Mouse (Mus musculus) kidney, adult 11 months (tissue): Measurements from ENCODE around the gene Gorasp2.

Experiments used
- DNase-seq: peaks from one replicate; pipeline ENCODE4 v3.0.0; 2022

Gene Gorasp2

DNA sequence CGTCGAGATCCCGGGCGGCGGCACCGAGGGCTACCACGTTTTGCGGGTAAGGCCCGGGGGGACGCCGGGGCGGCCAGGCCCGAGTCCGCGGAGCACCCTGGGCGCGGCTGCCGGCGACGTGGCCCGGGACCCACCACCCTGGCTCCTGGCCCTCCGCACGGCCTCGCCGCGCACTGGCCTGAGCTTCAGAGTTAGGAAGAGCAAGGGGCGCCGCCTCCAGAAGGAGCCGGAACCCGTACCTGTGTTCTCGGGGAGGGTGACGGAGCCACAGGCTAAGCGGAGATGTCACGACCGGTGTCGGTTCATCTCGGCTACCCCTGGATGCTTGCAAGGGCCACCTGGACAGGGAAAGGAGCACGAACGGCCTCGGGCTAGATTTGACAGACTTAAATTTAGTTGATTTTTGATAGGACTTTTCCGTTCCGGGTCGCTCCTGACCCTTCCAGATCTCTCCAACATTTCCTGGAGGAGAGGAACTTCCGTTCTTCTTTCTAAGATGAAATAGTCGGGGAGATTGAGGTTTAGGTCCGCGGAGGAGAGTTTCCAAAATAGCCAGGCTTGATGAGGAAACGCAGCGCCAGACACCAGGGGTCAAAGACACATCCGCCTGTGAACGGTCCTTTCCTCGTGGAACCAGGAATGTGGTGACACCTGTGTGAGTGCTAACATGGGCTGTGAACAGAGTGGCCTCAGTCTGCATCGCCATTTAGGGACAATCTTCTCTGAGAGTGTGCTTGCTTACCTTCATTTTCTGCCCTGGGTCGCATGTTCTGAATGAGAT is 529 bp downstream of the Gorasp2 start, which contains the start of gene Gm26558:
TSS of gene Gm26558 (minus strand) at position 394 of the 781 bp plus-strand sequence.
- DNase-seq: no peak

DNA sequence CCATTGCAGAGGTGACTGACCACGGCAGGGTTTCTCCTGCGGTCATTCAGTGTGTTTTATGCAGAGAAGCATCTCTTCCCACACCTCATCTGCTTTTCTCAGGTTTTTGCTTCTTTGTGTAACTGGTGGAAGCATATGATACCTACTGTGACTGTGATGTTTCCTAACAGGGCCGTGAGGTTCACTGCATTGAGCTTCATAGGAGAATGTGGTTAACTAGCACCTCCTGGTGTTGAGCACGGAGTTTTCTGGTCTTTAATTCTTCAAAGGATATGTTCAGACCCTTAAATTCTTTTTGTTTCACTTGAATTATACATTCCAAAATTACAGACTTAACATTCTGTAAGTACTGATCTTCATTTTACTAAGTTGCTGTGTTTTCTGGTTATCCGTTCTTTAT is 2.4 kb downstream of the Gorasp2 start:
- DNase-seq: no peak

DNA sequence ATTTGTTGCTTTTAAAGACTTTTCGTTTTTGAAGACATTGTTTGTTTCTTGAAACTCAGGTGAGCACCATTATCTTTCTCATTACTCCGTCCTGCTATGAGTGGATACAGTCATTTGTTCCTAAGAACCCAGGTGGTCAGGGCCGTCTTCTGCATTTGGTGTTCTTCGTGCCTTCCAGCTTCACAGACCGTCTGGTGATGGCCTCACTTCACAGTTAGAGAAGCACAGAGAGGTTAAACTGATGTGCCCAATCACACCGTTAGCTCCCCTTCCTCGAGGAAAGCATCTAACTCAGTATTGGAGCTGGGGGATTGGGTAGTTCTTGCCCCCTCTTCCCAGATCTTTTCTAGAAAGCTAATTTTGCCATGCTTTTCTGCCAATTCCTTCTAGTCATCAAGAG is 5.6 kb downstream of the Gorasp2 start:
- no peak for DNase-seq

- no peak for DNase-seq
These were observed 7.9 kb downstream of the Gorasp2 start for GRCm38 (mm10) chr2:70669241-70669640.

DNA sequence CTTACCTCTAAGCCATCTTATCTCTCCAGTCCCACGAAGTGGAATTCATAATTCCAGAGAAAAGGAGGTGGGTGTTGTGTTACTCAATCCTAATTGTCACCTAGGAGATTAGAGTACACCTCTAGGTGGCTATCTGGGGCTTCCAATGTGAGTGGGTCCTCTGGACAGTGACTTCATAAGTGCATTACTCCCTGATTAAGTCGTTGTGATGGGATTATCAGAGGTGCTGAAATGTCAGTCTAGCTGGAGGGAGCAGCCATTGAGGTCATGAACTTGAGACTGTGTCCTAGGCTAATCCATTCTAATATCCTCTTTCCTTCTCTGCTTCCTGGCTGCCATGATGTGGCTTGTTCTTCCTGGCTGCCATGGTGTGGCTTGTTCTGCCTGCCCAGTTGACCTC is 8.5 kb downstream of the Gorasp2 start:
- no peak for DNase-seq

- no peak for DNase-seq
These were observed 11.1 kb downstream of the Gorasp2 start for GRCm38 (mm10) chr2:70672476-70672875.

- no peak for DNase-seq
These were observed 12.2 kb downstream of the Gorasp2 start for GRCm38 (mm10) chr2:70673445-70674126.

GRCm38 (mm10) chr2:70682324-70682723 is 20.9 kb downstream of the Gorasp2 start:
- DNase-seq: no peak

DNA sequence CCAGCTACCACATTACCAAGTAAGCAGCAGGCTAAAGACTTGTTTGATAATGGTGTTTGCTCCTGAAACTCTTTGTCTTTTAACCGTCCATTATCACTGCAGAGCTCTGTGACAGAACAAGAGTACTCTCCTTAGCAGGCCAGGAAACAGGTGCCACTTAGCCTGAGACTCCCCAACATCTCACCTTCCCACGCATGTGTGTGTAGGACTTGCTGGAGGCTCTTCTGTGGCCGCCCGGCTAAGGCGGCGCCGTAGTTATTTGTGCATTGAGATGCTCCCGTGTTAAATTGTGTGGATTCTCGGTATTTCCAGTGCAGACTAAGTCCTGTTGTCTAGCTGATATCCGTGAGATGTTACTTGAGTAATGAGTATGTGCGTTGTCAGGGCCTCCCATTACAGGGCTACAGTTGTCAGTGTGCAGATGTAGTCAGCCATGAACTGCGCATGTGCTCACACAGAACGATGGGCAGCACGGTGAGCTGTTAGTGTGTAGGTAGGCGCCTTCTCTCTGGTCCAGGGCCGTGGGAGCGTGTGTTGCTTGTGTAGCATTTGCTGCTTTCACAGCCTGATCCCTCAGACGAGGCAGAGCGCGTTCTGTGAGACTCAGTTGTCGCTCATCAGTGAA is 27.2 kb downstream of the Gorasp2 start:
- no peak for DNase-seq

DNA sequence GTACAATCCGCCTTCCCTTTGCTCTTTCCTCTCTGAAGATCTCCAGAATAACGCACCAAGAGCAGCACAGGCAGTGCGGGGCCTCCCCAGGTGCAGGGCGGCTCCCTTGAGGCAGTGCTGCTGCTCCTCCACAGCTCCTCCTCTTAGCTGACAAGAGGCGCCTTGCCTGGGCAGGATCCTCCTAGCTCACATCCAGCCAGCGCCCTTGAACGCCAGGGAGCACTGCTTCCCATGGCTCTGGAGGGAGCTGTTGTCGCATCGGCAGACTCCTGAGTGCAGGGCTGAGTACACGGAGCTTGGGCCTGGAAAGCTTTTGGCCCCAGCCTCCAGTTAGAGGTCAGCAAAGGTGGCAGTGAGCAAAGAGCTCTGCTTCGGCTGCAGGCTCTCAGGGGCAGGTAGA is 28.8 kb downstream of the Gorasp2 start:
- DNase-seq: no peak

GRCm38 (mm10) chr2:70695712-70696111 is 34.3 kb downstream of the Gorasp2 start:
- DNase-seq: no peak

- no peak for DNase-seq
These were observed 39.5 kb downstream of the Gorasp2 start for GRCm38 (mm10) chr2:70700851-70701250.

GRCm38 (mm10) chr2:70701571-70701970 is 40.2 kb downstream of the Gorasp2 start:
- DNase-seq: no peak

DNA sequence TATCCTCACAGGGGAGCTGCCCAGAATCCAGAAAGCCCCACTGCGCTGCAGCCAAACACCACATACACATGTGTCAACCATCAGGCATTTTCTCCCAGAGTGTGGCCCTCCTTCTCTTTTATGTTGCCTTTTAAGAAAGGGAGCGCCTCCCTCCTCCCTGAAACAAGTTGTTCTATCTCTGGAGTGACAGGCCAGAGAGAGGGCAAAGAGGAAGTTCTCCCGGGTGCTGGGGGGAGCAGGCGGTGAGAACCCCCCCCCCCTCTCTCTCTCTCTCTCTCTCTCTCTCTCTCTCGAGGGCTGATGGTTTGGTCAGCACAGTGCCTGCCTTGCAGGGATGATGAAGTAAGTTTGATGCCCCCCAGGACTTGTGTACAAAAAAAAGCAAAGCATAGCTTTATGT is 41.0 kb downstream of the Gorasp2 start:
- no peak for DNase-seq

- DNase-seq: no peak
These were observed 47.8 kb downstream of the Gorasp2 start for GRCm38 (mm10) chr2:70708986-70709730.

- no peak for DNase-seq
These were observed 48.9 kb downstream of the Gorasp2 start for GRCm38 (mm10) chr2:70710236-70710635.

GRCm38 (mm10) chr2:70710878-70711277 is 49.5 kb downstream of the Gorasp2 start:
- no peak for DNase-seq

DNA sequence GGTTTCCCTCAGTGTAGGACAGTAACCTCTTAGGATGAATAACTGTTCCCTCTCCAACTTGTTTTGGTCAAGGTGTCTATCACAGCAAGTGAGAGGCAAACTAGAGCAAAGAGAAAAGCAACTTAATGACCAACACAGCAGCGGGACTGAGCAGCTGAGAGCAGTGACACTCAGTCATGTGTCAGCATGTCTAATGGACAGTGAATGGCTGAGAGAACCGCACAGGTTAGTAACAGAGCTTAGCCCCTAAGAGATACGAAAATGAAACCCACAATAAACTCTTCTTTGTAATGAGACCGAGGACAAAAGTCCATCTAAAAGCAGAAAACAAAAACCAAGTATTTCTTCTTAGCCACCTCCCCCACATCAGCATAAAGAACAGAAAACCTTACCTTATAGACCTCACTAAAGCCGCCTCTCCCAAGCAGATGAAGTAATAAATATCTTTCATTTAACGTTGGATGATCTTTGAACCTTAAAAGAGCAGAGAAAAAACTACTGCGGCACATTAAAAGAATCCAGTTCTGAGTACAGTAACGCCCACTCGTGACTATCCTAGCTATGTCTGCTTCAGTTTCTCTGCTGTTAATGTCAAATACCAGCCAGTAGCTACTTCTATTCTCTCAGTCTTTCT is 62.4 kb downstream of the Gorasp2 start:
- no peak for DNase-seq

DNA sequence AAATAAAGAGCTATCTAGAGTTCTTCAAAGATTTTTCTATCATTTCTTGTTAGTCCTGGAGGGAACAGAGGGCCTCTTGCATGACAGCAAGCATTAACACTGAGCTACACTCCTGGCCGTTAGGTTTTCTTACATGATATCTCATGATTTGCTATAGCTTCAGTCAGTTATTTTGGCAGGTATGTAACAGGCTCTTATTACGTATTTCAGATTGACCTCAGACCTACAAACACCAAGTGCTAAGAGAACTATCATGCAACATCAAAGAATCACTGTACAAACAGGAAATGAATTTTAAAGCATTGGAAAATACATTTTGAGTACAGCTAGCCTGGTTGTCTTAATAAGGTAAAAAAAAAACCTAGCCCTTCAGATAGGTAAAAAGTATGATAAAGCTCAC is 65.7 kb downstream of the Gorasp2 start:
- DNase-seq: no peak

DNA sequence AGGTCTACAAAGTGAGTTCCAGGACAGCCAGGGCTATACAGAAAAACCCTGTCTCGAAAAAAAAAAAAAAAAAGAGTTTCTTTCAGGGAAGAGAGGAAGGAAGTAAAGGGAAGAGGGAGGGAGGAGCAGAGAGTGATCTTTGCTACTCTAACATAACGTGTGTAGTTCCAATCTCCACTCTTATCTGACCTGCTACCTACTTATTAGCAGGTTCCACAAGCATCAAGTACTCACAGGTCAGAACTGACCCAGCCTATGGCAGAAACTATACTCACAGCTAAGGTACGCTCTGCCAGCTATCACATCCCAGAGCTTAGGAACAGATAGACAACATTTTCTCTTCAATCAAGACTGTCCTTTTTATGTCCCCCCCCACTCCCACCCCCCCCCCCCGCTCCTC is 74.2 kb downstream of the Gorasp2 start:
- no peak for DNase-seq

DNA sequence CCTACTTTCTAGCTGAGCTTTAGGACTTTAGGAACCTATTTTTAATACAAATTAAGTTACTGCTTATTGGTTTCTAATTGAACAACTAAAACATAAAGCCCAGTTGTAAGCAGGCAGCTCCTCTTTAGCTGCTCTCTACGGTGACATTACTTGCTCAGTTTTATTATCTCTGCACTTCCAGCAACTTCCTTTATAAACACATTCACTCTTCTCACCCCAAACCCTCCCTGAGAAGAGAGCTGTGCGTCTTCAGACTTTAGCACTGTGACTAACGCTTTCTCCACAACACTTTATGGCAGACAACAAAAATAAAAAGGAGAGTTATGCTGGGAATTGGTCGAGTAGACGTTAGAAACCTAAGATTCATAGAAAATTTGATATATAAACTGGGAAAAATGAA is 74.6 kb downstream of the Gorasp2 start:
- DNase-seq: no peak

GRCm38 (mm10) chr2:70741901-70742300 is 80.5 kb downstream of the Gorasp2 start:
- DNase-seq: no peak

DNA sequence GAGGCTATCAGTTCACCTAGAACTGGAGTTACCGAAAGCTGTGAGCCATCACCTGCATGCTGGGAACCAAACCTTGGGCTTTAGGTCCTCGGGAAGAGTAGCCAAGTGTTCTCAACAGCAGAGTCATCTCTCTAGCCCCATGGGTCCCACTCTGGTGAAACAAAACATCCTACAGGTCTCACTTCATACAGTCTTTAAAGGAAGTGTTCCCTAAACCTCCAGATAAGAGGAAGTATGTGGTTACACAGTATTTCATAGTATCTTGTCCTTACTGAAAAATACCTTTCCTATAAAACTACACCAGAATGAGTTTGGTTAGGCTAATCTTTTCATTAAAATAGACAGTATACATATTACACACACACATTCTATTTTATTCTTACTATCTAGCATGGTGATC is 81.2 kb downstream of the Gorasp2 start:
- no peak for DNase-seq
